Mouse (Mus musculus) CD4-positive, CD25-positive, alpha-beta regulatory T cell (primary cell): ENCODE results near the gene Zfp853. TPM values are rescaled to one million over a fixed set of nuclear protein-coding genes. Genes with fewer than 3 reads are reported as not detected.

Experiments
- polyA plus RNA-seq: library from polyadenylated mRNA; unstranded; fragments of 100-300 nt; shearing (Covaris generic); gene quantifications from one replicate; pipeline ENCODE4 v1.2.1, GENCODE M21; 2017

The Zfp853 gene
- not detected for polyA plus RNA-seq

GRCm38 (mm10) chr5:143293404-143293803 is at the start of gene Zfp853:
Zfp853 (minus strand) TSS chr5:143293623.

GRCm38 (mm10) chr5:143328690-143329495 is 35.5 kb upstream of the Zfp853 start, which contains the start of gene Zdhhc4:
Zdhhc4 (minus strand) TSS chr5:143329256.

GRCm38 (mm10) chr5:143314730-143315513 is 21.5 kb upstream of the Zfp853 start, which contains the start of gene E130309D02Rik:
E130309D02Rik (minus strand) TSS chr5:143315360.

GRCm38 (mm10) chr5:143269363-143270150 is 23.9 kb downstream of the Zfp853 start, which contains the start of gene Zfp316:
Zfp316 (minus strand) TSS chr5:143270022.

Other genes starting within 250 kb of the Zfp853 start
- gene Rnf216, start 180.6 kb downstream of the Zfp853 start, polyA plus RNA-seq: 48.8 TPM
- gene Olfr718-ps1, start 146.0 kb downstream of the Zfp853 start, polyA plus RNA-seq: 0.05 TPM
- 16.0 TPM for gene Rbak, start 112.8 kb downstream of the Zfp853 start, polyA plus RNA-seq
- 0.20 TPM for gene Spdye4b, start 112.6 kb downstream of the Zfp853 start, polyA plus RNA-seq
- gene Spdye4a, start 66.7 kb downstream of the Zfp853 start, polyA plus RNA-seq: not detected
- 30.0 TPM for gene Zfp12, start 58.5 kb downstream of the Zfp853 start, polyA plus RNA-seq
- 3.1 TPM for gene Zfp316, start 23.6 kb downstream of the Zfp853 start, polyA plus RNA-seq
- gene E130309D02Rik, start 21.7 kb upstream of the Zfp853 start, polyA plus RNA-seq: 44.7 TPM
- 99.1 TPM for gene Zdhhc4, start 35.6 kb upstream of the Zfp853 start, polyA plus RNA-seq
- gene Grid2ip, start 63.7 kb upstream of the Zfp853 start, polyA plus RNA-seq: not detected
- 27.8 TPM for gene Kdelr2, start 110.2 kb upstream of the Zfp853 start, polyA plus RNA-seq
- 11.1 TPM for gene Daglb, start 171.0 kb upstream of the Zfp853 start, polyA plus RNA-seq
- 695 TPM for gene Rac1, start 234.4 kb upstream of the Zfp853 start, polyA plus RNA-seq